Mouse (Mus musculus) testis, adult 2 months (tissue): ENCODE data around the gene Hspbp1.

Experiments
- CTCF ChIP-seq: fragments of 200-500 bp; IDR thresholded peaks from 2 replicates; pipeline ENCODE4 v1.5.1; 2012; ENCODE audit warnings: low read depth, mild to moderate bottlenecking, inconsistent platforms, low read length, moderate library complexity; ENCODE audit not compliant: control insufficient read depth, insufficient read depth, insufficient replicate concordance
- POLR2A ChIP-seq: fragments of 200-500 bp; IDR thresholded peaks from 2 replicates; pipeline ENCODE4 v1.6.1; 2012; ENCODE audit warnings: low read depth, mild to moderate bottlenecking, inconsistent platforms, low read length, moderate library complexity; ENCODE audit not compliant: control insufficient read depth

- no peak for TF ChIP-seq CTCF
- no peak for TF ChIP-seq POLR2A
Observed at GRCm38 (mm10) chr7:4731090-4731489, 46.2 kb upstream of the Hspbp1 start.
